Mouse (Mus musculus) lung, embryonic 16.5 days (tissue): Measurements from ENCODE around the gene Slc7a15. TPM values are rescaled to one million over a fixed set of nuclear protein-coding genes. Genes with fewer than 3 reads are reported as not detected.

Experiments used
- ATAC-seq: fragments of 200-750 bp; cut with Nextera tagmentation; 2 replicates; pipeline ENCODE4 v1.8.0; 2017; ENCODE audit warnings: low read depth, mild to moderate bottlenecking, moderate library complexity
- H3K27ac ChIP-seq: fragments of 300-500 bp; sonication (generic); 2 replicates; pipeline ENCODE4 v1.5.1; 2014; ENCODE audit warnings: mild to moderate bottlenecking, control low read depth, low read length
- H3K27me3 ChIP-seq: fragments of 300-500 bp; sonication (generic); 2 replicates; pipeline ENCODE4 v1.6.1; 2014; ENCODE audit warnings: low read depth, low read length, mixed read lengths; ENCODE audit not compliant: control insufficient read depth, insufficient read depth
- H3K36me3 ChIP-seq: fragments of 300-500 bp; sonication (generic); 2 replicates; pipeline ENCODE4 v1.6.1; 2014; ENCODE audit warnings: low read length; ENCODE audit not compliant: control insufficient read depth, insufficient read depth
- H3K4me1 ChIP-seq: fragments of 300-500 bp; sonication (generic); replicated peaks from 2 replicates; pipeline ENCODE4 v1.6.1; 2014; ENCODE audit warnings: low read length, mixed read lengths; ENCODE audit not compliant: control insufficient read depth, insufficient read depth
- H3K4me2 ChIP-seq: fragments of 300-500 bp; sonication (generic); 2 replicates; pipeline ENCODE4 v1.6.1; 2014; ENCODE audit warnings: low read depth, low read length, control low read depth
- H3K4me3 ChIP-seq: fragments of 300-500 bp; sonication (generic); 2 replicates; pipeline ENCODE4 v1.5.1; 2014; ENCODE audit warnings: mild to moderate bottlenecking, low read length, control low read depth
- H3K9ac ChIP-seq: fragments of 300-500 bp; sonication (generic); 2 replicates; pipeline ENCODE4 v1.6.1; 2014; ENCODE audit warnings: low read length, control low read depth
- H3K9me3 ChIP-seq: fragments of 300-500 bp; sonication (generic); 2 replicates; pipeline ENCODE4 v1.6.1; 2016; ENCODE audit warnings: low read length; ENCODE audit not compliant: control insufficient read depth
- WGBS: fragments of 180-500 bp; shearing (Covaris S2); extraction: QIAGEN DNeasy Blood & Tissue Kit; methylation state at CpG from one replicate; pipeline ENCODE4 v1.1.7; 2014; 5-methylcytosine and 5-hydroxymethylcytosine counted together
- polyA plus RNA-seq: library from polyadenylated mRNA; unstranded; fragments of >200 nt; fragmentation: Nextera tagmentation; extraction: Ambion mirVana; gene quantifications from 2 replicates; pipeline ENCODE4 v1.2.1, GENCODE M21; 2015

Slc7a15 gene
- polyA plus RNA-seq, 1 experiment from 2014 or later: not detected

DNA sequence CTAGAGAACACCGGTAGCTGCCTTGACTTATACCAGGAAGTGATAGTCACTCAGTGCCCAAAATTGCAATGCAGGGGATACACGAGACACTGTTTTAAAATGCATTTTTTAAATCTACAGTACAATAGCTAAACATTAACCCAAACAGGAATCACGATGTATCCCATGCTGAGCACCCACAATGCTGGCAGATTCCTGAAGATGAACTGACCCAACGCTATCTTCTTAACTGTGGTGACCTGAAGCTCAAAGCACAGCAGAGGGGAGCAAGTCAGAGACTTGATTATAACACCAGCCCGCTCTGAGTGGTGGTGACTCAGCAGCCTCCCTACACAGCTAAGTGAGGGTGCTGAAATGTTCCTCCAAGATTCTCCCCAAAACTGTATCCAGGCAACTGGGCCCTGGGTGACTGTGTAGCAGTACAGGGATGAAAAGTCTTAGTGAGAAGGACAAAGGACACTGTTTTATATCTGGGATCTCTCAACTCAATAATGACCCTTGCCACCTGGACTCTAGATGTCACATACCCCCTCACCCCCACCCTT, 53.7 kb downstream of the Slc7a15 start:
- Histone ChIP-seq H3K9ac (no peak overlapping the region), H3K27ac (no peak overlapping the region), H3K36me3 (no peaks in the 10 kb centered on the region), H3K4me2 (no peak overlapping the region), H3K27me3 (no peaks in the 10 kb centered on the region), H3K4me1 (no peaks in the 10 kb centered on the region), H3K9me3 (no peaks in the 10 kb centered on the region), H3K4me3 (no peak overlapping the region)
- no peak for ATAC-seq
- WGBS: 76% methylated on average over 5 of the region's 5 CpGs

DNA sequence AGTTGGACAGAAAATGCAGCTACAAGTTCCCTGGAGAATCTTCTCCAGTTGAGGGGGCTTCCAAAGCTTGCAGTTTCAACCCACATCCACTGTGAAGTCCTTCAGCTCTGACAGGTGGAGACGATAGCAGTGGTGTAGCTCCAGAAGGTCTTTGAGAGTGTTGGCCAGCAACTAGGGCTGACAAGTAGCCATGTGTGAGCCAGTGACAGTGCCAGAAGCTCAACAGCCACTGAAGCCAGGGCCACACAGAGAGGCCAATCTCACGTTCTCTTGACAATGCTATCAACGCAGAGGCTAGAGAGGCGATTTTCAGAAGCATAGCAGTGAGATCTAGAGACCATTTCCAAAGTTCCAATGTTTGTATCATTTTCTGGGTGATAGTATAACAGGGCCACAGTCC, 56.5 kb downstream of the Slc7a15 start:
- H3K9me3 ChIP-seq: no peaks in the 10 kb centered on the region
- H3K36me3 ChIP-seq: no peaks in the 10 kb centered on the region
- no peaks in the 10 kb centered on the region for H3K27me3 ChIP-seq
- H3K9ac ChIP-seq: no peak overlapping the region
- no peaks in the 10 kb centered on the region for H3K4me1 ChIP-seq
- 71% methylated on average over 4 of the region's 4 CpGs for WGBS
- no peak overlapping the region for H3K27ac ChIP-seq
- H3K4me3 ChIP-seq: no peak overlapping the region
- H3K4me2 ChIP-seq: no peak overlapping the region
- no peak for ATAC-seq

DNA sequence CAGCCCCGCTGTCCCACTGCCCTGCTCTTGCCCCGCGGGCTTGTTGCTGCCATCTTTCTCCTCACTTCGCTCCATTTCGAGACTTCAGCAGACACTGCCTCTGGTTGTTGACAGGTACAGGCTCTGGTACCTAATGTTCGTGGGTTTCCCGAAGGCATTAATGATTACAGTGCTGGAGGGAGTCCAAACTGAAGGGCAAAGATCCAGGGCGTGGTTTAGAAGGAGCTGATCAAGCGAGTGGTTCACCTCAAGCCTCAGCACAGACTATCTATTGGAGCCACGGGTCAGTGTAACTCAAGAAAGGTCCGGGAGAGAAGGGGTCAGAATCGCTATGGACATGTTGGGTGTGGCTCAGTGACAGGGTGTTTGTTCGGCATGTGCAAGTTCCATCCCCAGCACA, 59.4 kb downstream of the Slc7a15 start:
- H3K9me3 ChIP-seq: no peaks in the 10 kb centered on the region
- no peaks in the 10 kb centered on the region for H3K27me3 ChIP-seq
- H3K9ac ChIP-seq: no peak overlapping the region
- no peak overlapping the region for H3K4me2 ChIP-seq
- 73% methylated on average over 13 of the region's 13 CpGs for WGBS
- no peak overlapping the region for H3K4me3 ChIP-seq
- H3K36me3 ChIP-seq: no peaks in the 10 kb centered on the region
- H3K27ac ChIP-seq: no peak overlapping the region
- ATAC-seq: no peak
- H3K4me1 ChIP-seq: no peaks in the 10 kb centered on the region

DNA sequence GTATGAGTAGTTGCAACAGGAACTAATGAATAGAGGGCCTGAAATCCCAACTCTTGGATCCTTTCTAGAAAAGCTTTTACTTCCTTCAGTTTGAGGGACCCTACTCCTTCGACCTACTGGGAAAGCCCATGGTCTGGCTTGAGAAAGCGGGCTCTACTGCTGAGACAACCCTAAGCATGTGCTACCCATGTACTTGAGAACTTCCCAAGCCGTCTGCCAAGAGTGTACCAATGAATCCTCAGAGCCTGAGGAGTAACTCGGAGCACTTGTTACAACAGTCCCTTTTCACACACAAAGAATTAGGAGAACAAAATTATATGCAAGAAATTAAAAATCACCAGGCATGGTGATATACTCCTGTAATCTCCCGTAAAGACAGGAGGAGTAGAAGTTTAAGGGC, 61.6 kb downstream of the Slc7a15 start:
- no peaks in the 10 kb centered on the region for H3K27me3 ChIP-seq
- H3K9me3 ChIP-seq: no peaks in the 10 kb centered on the region
- H3K4me1 ChIP-seq: no peaks in the 10 kb centered on the region
- WGBS: 81% methylated on average over 5 of the region's 5 CpGs
- no peak overlapping the region for H3K4me2 ChIP-seq
- no peak overlapping the region for H3K4me3 ChIP-seq
- no peak overlapping the region for H3K27ac ChIP-seq
- H3K9ac ChIP-seq: no peak overlapping the region
- no peaks in the 10 kb centered on the region for H3K36me3 ChIP-seq
- ATAC-seq: no peak

DNA sequence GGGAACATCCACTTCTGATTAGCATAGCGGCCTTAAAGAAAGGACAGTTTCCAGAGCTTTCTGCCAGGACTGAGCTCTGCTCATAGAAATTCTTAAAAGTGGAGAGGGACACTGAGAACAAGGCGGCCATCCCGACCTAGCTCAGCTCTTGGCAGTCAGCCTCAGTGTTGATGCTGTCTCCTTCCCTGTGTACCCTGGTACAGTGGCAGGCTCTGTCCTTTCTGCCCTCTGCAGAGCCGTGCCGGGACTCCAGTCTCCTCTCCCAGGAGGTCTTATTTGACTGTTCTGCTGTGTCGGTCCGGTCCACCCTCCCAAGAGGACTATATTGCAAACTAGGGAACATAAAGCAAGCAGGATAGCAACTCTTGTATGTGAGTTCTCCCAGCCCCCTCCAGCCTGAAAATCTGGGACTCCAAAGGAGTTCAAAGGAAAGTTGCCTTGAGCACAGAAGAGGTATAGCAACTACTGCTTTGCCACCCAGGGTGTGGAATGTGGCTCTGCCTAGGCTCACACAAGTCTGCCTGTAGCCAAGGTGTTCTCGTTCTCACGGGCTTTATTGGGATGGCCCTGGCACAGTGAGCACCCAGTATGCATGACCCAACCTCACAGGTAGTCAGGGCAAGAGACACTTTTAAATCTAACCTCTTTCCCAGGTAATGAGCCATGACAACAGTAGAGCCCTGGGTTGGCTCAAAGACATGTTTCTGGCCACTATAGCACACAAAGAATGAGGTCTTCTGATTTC, 62.5 kb downstream of the Slc7a15 start:
- 64% methylated on average over 9 of the region's 9 CpGs for WGBS
- Histone ChIP-seq H3K9ac (no peak overlapping the region), H3K27ac (no peak overlapping the region), H3K27me3 (no peaks in the 10 kb centered on the region), H3K4me3 (no peak overlapping the region), H3K4me2 (no peak overlapping the region), H3K4me1 (no peaks in the 10 kb centered on the region), H3K36me3 (no peaks in the 10 kb centered on the region), H3K9me3 (no peaks in the 10 kb centered on the region)
- no peak for ATAC-seq

DNA sequence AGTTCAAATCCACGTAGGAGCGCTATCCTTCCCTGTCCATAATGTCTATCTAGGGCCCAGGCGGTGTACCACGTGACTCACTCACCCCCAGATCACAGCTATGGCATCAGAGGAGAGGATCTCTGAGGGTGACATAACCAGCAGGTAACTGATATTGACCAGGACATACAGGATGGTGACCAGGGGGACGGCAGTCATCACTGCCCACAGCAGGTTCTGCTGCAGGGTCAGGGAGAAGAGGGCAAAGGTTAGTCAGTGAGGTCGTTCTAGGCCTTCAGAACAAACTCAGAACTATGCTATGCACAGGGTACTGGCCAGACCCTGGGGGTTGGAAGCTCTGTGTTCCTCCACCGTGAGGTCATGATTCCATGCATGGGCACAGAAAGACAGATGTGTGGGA, 63.3 kb downstream of the Slc7a15 start:
- ATAC-seq: no peak
- no peak overlapping the region for H3K4me3 ChIP-seq
- no peak overlapping the region for H3K4me2 ChIP-seq
- 77% methylated on average over 7 of the region's 7 CpGs for WGBS
- no peaks in the 10 kb centered on the region for H3K27me3 ChIP-seq
- H3K4me1 ChIP-seq: no peaks in the 10 kb centered on the region
- H3K9me3 ChIP-seq: no peaks in the 10 kb centered on the region
- no peaks in the 10 kb centered on the region for H3K36me3 ChIP-seq
- H3K9ac ChIP-seq: no peak overlapping the region
- no peak overlapping the region for H3K27ac ChIP-seq

DNA sequence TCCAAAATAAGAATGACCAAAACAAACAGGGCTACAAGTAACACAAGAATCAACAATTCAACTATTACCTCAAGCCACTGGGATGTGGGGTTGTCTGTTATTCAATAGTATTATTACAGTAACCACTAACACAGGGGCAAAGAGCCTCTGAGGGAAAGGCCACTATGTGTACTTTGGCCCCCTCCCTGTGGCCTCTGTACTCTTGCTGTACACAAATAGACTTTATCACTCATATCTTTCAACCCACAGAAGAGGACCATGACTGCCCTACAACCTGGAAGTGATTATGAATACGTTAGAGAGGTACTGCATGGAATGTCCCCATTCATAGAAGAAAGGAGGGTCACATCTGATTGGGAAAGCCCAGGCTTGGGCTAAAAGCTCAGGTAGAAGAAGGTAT, 64.0 kb downstream of the Slc7a15 start:
- no peak for ATAC-seq
- Histone ChIP-seq H3K27me3 (no peaks in the 10 kb centered on the region), H3K27ac (no peak overlapping the region), H3K4me3 (no peak overlapping the region), H3K9ac (no peak overlapping the region), H3K36me3 (no peaks in the 10 kb centered on the region), H3K4me1 (no peaks in the 10 kb centered on the region), H3K9me3 (no peaks in the 10 kb centered on the region), H3K4me2 (no peak overlapping the region)
- 47% methylated on average over 1 of the region's 1 CpGs for WGBS

DNA sequence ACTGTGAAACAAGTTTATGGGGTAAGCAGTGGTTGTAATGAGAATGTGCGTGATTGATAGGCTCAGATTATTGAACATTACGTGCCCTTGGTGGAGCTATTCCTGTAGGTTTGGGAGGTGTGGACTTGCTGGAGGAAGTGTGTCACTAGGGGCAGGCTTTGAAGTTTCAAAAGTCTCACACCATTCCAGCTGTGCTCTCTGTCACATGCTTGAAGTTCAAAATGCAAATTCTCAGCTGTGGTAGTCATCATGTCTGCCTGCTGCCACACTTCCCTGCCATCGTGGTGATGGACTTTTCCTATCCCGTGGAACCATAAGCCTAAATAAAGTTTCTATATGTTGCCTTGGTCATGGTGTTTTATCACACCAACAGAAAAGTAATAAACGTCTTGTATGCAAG, 71.1 kb downstream of the Slc7a15 start:
- WGBS: 66% methylated on average over 5 of the region's 5 CpGs
- H3K9ac ChIP-seq: no peak overlapping the region
- no peaks in the 10 kb centered on the region for H3K9me3 ChIP-seq
- H3K4me3 ChIP-seq: no peak overlapping the region
- H3K4me2 ChIP-seq: no peak overlapping the region
- no peaks in the 10 kb centered on the region for H3K27me3 ChIP-seq
- no peak for ATAC-seq
- no peaks in the 10 kb centered on the region for H3K4me1 ChIP-seq
- H3K36me3 ChIP-seq: no peaks in the 10 kb centered on the region
- no peak overlapping the region for H3K27ac ChIP-seq

DNA sequence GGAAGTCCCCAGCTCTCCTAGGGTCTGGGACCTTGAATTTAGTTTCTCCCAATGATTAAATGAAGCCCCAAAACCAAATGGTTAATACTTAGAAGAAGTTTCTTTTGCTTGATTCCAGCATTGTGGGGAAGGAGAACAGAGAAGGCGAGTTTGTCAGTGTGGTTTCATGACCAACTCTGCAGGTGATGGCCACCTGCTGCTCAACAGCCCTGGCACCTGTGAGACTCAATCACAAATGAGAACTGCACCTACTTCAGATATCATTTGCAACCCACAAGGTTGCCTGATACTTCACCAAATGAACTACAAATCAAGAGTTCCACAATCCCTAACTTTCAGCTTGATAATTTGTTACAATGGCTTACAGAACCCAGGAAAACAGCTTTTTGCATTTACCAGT, 71.7 kb downstream of the Slc7a15 start:
- ATAC-seq: no peak
- H3K27me3 ChIP-seq: no peaks in the 10 kb centered on the region

More for the DNA sequence above, 71.7 kb downstream of the Slc7a15 start:
- H3K4me2 ChIP-seq: no peak overlapping the region
- H3K27ac ChIP-seq: no peak overlapping the region
- H3K9ac ChIP-seq: no peak overlapping the region
- 48% methylated on average over 1 of the region's 1 CpGs for WGBS
- no peak overlapping the region for H3K4me3 ChIP-seq
- H3K9me3 ChIP-seq: no peaks in the 10 kb centered on the region
- H3K36me3 ChIP-seq: no peaks in the 10 kb centered on the region
- no peaks in the 10 kb centered on the region for H3K4me1 ChIP-seq
